Mouse (Mus musculus) embryonic facial prominence, embryonic 11.5 days (tissue): ENCODE measurements around the gene Mif. TPM values are rescaled to one million over a fixed set of nuclear protein-coding genes. Genes with fewer than 3 reads are reported as not detected.
"Not testable (repeated sequence)": the region's sequence is repeated elsewhere in the genome, so short reads cannot be mapped to it uniquely, and the experiment has no call there.

ENCODE experiments used
- ATAC-seq: fragments of 200-750 bp; cut with Nextera tagmentation; replicated peaks from 2 replicates; pipeline ENCODE4 v1.8.0; 2017; ENCODE audit warnings: low read depth; ENCODE audit not compliant: insufficient number of reproducible peaks, low FRiP score, low TSS enrichment
- DNase-seq: peaks from one replicate; pipeline ENCODE4 v3.0.0-alpha.2; 2015; ENCODE audit warnings: low spot score
- H3K27ac ChIP-seq: fragments of 300-500 bp; sonication (generic); replicated peaks from 2 replicates; pipeline ENCODE4 v1.5.1; 2014; ENCODE audit warnings: mild to moderate bottlenecking, low read depth, low read length, control low read depth
- H3K27me3 ChIP-seq: fragments of 300-500 bp; sonication (generic); 2 replicates; pipeline ENCODE4 v1.6.1; 2014; ENCODE audit warnings: mild to moderate bottlenecking, low read length, moderate library complexity, mixed read lengths; ENCODE audit not compliant: control insufficient read depth, insufficient read depth
- H3K36me3 ChIP-seq: fragments of 300-500 bp; sonication (generic); replicated peaks from 2 replicates; pipeline ENCODE4 v1.6.1; 2014; ENCODE audit warnings: low read depth, mild to moderate bottlenecking, low read length, moderate library complexity, mixed read lengths; ENCODE audit not compliant: control insufficient read depth, insufficient read depth
- H3K4me1 ChIP-seq: fragments of 300-500 bp; sonication (generic); 2 replicates; pipeline ENCODE4 v1.6.1; 2014; ENCODE audit warnings: low read length, mixed read lengths; ENCODE audit not compliant: control insufficient read depth, insufficient read depth
- H3K4me2 ChIP-seq: fragments of 300-500 bp; sonication (generic); 2 replicates; pipeline ENCODE4 v1.6.1; 2014; ENCODE audit warnings: low read depth, mild to moderate bottlenecking, control low read depth, low read length, moderate library complexity
- H3K4me3 ChIP-seq: fragments of 300-500 bp; sonication (generic); 2 replicates; pipeline ENCODE4 v1.5.1; 2014; ENCODE audit warnings: low read depth, low read length, control low read depth
- H3K9ac ChIP-seq: fragments of 300-500 bp; sonication (generic); replicated peaks from 2 replicates; pipeline ENCODE4 v1.6.1; 2014; ENCODE audit warnings: mild to moderate bottlenecking, control low read depth, low read length
- H3K9me3 ChIP-seq: fragments of 300-500 bp; sonication (generic); replicated peaks from 2 replicates; pipeline ENCODE4 v1.6.1; 2016; ENCODE audit warnings: mild to moderate bottlenecking, low read length, inconsistent platforms, mixed read lengths; ENCODE audit not compliant: control insufficient read depth
- WGBS: fragments of 180-500 bp; shearing (Covaris S2); extraction: QIAGEN DNeasy Blood & Tissue Kit; methylation state at CpG from one replicate; pipeline ENCODE4 v1.1.7; 2014; 5-methylcytosine and 5-hydroxymethylcytosine counted together
- polyA plus RNA-seq: library from polyadenylated mRNA; unstranded; fragments of >200 nt; fragmentation: Nextera tagmentation; extraction: Ambion mirVana; gene quantifications from 2 replicates; pipeline ENCODE4 v1.2.1, GENCODE M21; 2014

The Mif gene
- polyA plus RNA-seq, 1 experiment from 2014 or later, result 1,991 TPM

DNA sequence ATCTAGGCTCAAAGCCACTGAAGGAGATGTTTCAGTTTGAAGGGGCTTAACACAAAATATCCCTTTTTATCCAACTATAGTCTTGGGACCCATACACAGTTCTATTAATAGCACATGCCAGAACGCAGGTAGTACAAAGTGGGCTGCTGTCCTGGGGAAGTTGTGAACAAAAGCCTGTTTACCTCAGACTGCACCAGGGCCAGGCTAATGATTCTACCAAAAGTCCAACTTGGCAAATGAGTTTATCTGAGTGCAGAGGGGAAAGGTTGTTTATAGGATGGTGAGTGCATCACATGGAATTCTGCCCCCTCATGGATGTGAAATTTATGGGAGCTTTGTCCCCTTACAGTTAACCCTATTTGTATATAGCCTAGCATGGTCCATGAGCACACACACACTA is 15.2 kb downstream of the Mif start:
- DNase-seq, result no peak
- Histone ChIP-seq H3K27me3 (no peaks in the 10 kb centered on the region), H3K4me1 (no peaks in the 10 kb centered on the region), H3K36me3 (no peaks in the 10 kb centered on the region), H3K27ac (no peak overlapping the region), H3K9ac (no peak overlapping the region), H3K4me3 (no peak overlapping the region), H3K9me3 (no peaks in the 10 kb centered on the region), H3K4me2 (no peak overlapping the region)
- no peak for ATAC-seq
- 87% methylated on average over 1 of the region's 1 CpGs for WGBS

DNA sequence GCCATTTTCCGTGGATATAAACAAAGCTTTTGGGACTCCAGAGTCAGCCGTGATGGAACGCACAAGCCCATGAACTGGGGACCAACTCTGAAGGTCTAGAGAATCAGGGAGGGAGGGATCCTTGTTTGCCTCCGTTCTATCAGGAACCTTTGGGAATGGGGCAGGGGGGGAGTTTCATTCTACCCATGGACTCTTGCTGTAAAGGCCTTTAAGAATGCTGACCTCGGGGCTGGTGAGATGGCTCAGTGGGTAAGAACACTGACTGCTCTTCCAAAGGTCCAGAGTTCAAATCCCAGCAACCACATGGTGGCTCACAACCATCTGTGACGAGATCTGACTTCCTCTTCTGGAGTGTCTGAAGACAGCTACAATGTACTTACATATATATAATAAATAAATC is 16.1 kb downstream of the Mif start:
- H3K36me3 ChIP-seq, H3K27me3 ChIP-seq, H3K4me1 ChIP-seq, H3K27ac ChIP-seq, ATAC-seq, H3K4me3 ChIP-seq, H3K9me3 ChIP-seq, H3K4me2 ChIP-seq, H3K9ac ChIP-seq, DNase-seq: not testable (repeated sequence)
- WGBS, result 82% methylated on average over 6 of the region's 6 CpGs

DNA sequence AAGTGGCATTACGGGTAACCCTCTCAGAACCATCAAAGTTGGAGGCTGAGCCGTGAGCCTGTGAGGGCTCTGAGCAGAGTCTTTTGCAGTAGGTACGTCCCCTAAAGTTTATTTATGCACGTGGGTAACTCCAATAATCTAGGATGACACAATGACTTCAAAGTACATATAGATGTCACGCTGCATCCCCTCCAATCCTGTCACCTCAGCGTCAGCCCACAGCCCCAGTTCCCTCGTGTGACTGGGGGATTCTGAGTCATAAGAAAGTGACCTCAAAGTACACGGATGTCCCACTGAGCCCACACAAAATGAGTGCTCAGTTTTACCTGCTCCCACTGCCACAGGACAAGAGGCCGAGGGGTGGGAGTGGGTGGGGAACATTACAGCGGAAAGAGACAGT is 20.9 kb downstream of the Mif start:
- H3K27ac ChIP-seq, result no peak overlapping the region
- H3K4me3 ChIP-seq, result no peak overlapping the region
- DNase-seq (no peak), ATAC-seq (no peak)
- WGBS, result 85% methylated on average over 10 of the region's 10 CpGs
- no peak overlapping the region for H3K4me2 ChIP-seq
- no peaks in the 10 kb centered on the region; the same call in 1 of the 2 replicates for H3K27me3 ChIP-seq
- no peak overlapping the region for H3K9ac ChIP-seq
- no peaks in the 10 kb centered on the region for H3K9me3 ChIP-seq
- no peaks in the 10 kb centered on the region for H3K36me3 ChIP-seq
- peaks cover 3% of the 10 kb centered on the region for H3K4me1 ChIP-seq

DNA sequence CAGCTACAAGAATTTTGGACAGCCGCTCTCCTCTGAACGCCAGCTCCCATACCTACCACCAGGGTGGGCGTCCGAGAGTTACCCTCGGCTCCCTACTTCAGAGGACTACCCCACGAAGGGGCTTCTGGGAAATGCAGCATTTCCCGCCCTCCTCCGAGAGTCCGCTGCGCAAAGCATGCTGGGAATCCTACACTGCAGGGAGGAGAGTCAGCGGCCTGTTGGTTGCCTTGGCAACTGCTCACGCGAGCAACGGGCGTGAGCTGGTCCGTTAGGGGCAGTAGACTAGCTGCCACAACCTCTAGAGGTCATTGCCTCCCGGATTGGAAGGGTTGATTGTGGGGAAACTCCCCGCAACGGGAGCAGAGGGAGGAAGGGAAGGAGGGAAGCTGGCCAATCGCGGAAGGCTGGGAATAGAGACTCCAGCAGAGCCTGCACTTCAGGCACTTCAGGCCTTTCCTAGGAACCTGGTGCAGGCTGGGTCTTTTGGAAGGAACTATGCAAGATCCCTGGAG is 22.7 kb downstream of the Mif start, which contains the start of gene Gstt2:
Gene Gstt2, minus strand, starts transcription at position 177 of the 512 bp plus-strand sequence.
- H3K9ac ChIP-seq, result peak within 1 kb of the TSS; percentile 68
- H3K36me3 ChIP-seq, result no peaks in the 10 kb centered on the region
- H3K4me3 ChIP-seq, result peak within 1 kb of the TSS; percentile 24
- peak within 1 kb of the TSS; percentile 74 for H3K4me2 ChIP-seq
- H3K9me3 ChIP-seq, result no peaks in the 10 kb centered on the region
- peaks cover 3% of the 10 kb centered on the region for H3K4me1 ChIP-seq
- ATAC-seq, result peak; percentile 84
- WGBS, result 0% methylated on average over 21 of the region's 21 CpGs
- peak; percentile 98 for DNase-seq
- H3K27ac ChIP-seq, result peak within 1 kb of the TSS; percentile 64
- H3K27me3 ChIP-seq, result peaks cover 3% of the 10 kb centered on the region

DNA sequence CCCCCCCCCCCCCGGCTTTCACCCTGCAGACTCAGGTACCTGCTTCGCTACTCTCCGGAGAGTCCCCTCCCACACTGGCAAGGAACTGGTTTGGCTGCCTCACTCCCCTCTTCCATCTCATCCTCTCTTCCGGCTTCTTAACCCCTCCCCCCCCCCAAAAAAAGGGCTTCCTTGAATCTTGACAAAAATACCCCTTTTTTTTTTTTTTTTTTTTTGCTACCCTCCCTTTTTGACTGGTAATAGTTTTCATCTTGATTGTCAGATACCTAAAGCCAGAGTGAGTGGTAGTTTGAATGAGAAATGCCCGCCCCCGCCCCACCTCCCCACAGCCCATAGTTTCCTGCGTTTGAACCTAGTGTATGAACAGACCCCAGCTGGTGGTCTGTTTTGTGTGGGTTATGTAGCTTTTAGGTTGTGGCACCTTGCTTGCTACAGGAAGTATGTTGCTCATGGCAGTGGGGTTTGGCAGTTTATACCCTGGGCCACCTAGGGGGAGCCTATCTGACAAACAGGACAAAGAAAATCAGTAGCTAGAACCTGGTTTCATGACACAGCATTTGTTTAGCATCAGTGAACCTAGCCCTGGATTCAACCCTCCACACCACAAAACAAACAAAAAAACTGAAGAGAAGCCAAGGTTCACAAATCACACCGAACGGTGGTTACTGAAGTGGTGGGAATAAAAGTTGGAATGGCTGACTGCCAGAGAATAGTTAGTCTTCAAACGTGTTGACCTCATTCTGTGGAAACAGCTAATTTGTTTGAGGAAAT is 24.1 kb downstream of the Mif start:
- ATAC-seq (no peak), DNase-seq (no peak)
- H3K4me2 ChIP-seq, result peak overlapping the region; percentile 19; the same call in 1 of the 2 replicates
- no peak overlapping the region for H3K27ac ChIP-seq
- peaks cover 3% of the 10 kb centered on the region for H3K27me3 ChIP-seq
- H3K4me1 ChIP-seq, result peaks cover 3% of the 10 kb centered on the region
- H3K4me3 ChIP-seq, result no peak overlapping the region
- H3K9me3 ChIP-seq, result no peaks in the 10 kb centered on the region
- WGBS, result 24% methylated on average over 9 of the region's 10 CpGs
- H3K9ac ChIP-seq, result no peak overlapping the region
- H3K36me3 ChIP-seq, result no peaks in the 10 kb centered on the region

DNA sequence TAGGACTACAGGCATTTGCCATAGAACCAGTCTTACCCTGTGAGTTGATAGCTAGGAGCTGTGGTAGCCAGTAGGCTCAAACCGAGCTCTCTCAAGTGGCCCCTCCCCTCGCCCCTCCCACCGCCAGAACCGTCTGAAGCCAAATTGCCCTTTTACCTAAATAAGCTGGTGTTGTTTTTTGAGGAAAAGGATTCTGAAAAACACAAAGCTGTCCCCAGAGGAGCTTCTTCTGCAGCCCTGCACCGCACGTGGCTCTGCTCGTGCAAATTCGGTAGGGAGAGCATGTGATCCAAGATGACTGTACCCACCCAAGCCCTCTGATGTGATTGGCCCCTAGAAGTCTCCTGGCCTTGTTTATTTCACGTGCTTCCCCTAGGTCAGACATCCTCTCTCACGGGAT is 24.7 kb downstream of the Mif start:
- no peak for ATAC-seq
- Histone ChIP-seq H3K36me3 (no peaks in the 10 kb centered on the region), H3K27me3 (peaks cover 3% of the 10 kb centered on the region), H3K4me3 (no peak overlapping the region), H3K4me2 (peak overlapping the region; percentile 19; the same call in 1 of the 2 replicates), H3K9ac (no peak overlapping the region), H3K27ac (no peak overlapping the region), H3K4me1 (peaks cover 3% of the 10 kb centered on the region), H3K9me3 (no peaks in the 10 kb centered on the region)
- under 1% methylated on average over 10 of the region's 10 CpGs for WGBS
- peak; percentile 57 for DNase-seq

DNA sequence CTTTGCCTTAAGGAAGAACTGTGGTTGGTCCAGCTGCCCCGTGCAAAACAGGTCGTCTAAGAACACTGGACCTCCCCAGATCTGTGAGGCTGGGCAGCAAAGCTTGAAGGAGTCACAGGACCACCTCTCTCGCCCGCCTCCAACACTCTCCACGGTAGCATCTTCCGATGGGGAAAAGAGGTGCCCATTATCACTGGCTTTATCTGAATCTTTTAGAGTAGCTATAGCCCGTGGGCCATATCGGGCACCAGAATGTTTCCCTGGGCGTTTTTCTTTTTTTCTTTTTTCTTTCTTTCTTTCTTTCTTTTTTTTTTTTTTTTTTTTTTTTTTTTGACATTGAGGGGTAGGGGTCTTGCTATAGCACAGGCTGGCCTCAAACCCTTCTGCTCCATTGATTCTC is 25.3 kb downstream of the Mif start:
- Histone ChIP-seq H3K9me3 (no peaks in the 10 kb centered on the region), H3K9ac (peak overlapping the region; percentile 22), H3K4me2 (peak overlapping the region; percentile 33), H3K27ac (no peak overlapping the region), H3K27me3 (peaks cover 3% of the 10 kb centered on the region), H3K36me3 (no peaks in the 10 kb centered on the region), H3K4me1 (peaks cover 3% of the 10 kb centered on the region), H3K4me3 (peak overlapping the region; percentile 23)
- WGBS, result 13% methylated on average over 9 of the region's 9 CpGs
- no peak for ATAC-seq
- peak; percentile 29 for DNase-seq

DNA sequence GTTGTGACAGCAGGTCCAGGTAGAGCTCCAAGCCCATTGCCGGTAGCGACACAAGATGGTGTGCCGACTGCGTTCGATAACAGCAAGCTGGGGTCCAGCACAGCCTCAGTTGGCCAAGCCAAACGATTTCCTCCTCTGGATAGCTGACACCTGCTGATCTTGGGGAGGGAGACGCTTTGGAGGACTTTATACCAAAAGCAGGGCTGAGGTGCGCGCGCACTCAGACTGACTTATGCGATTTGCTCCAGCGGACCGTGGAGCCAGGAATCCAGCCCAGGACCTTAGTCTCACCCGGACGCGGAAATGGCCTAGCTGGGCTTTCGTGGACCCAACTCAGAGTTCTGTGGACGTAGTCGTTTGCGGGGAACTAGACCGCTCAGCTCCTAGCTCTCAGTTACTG is 25.8 kb downstream of the Mif start:
- DNase-seq (peak; percentile 79), ATAC-seq (0 out of 2 replicates have a peak, but pooled peaks have one; percentile 7)
- 4% methylated on average over 21 of the region's 21 CpGs for WGBS
- peak overlapping the region; percentile 22 for H3K9ac ChIP-seq
- peak overlapping the region; percentile 33 for H3K4me2 ChIP-seq
- H3K36me3 ChIP-seq, result no peaks in the 10 kb centered on the region
- H3K9me3 ChIP-seq, result no peaks in the 10 kb centered on the region
- H3K27me3 ChIP-seq, result peaks cover 3% of the 10 kb centered on the region
- peak overlapping the region; percentile 23 for H3K4me3 ChIP-seq
- H3K27ac ChIP-seq, result no peak overlapping the region
- H3K4me1 ChIP-seq, result peaks cover 3% of the 10 kb centered on the region
